Mouse (Mus musculus) liver, adult 2 months (tissue): ENCODE measurements around the gene Alkbh1. TPM values are rescaled to one million over a fixed set of nuclear protein-coding genes. Genes with fewer than 3 reads are reported as not detected.

Source experiments
- DNase-seq: peaks from one replicate; pipeline ENCODE4 v3.0.0-alpha.2; 2011; ENCODE audit warnings: low read depth, low spot score; ENCODE audit errors: extremely low read depth
- H3K27ac ChIP-seq: fragments of 200-500 bp; replicated peaks from 2 replicates; pipeline ENCODE4 v1.5.1; 2012; ENCODE audit warnings: low read depth, mild to moderate bottlenecking, control low read depth, inconsistent platforms, low read length; ENCODE audit not compliant: insufficient read depth
- H3K27me3 ChIP-seq: fragments of 200-500 bp; 2 replicates; pipeline ENCODE4 v1.6.1; 2012; ENCODE audit warnings: mild to moderate bottlenecking, moderate library complexity, low read length, inconsistent platforms; ENCODE audit not compliant: control insufficient read depth, insufficient read depth
- H3K36me3 ChIP-seq: fragments of 200-500 bp; 2 replicates; pipeline ENCODE4 v1.6.1; 2012; ENCODE audit warnings: low read length, inconsistent platforms; ENCODE audit not compliant: control insufficient read depth, insufficient read depth
- H3K4me1 ChIP-seq: fragments of 200-500 bp; 2 replicates; pipeline ENCODE4 v1.6.1; 2011; ENCODE audit warnings: low read length; ENCODE audit not compliant: control insufficient read depth, insufficient read depth
- H3K4me3 ChIP-seq: fragments of 200-500 bp; 2 replicates; pipeline ENCODE4 v1.5.1; 2011; ENCODE audit warnings: low read depth, mild to moderate bottlenecking, control low read depth, low read length, moderate library complexity; ENCODE audit not compliant: insufficient read depth
- H3K79me2 ChIP-seq: fragments of 200-500 bp; 2 replicates; pipeline ENCODE4 v1.6.1; 2012; ENCODE audit warnings: inconsistent platforms, mild to moderate bottlenecking, low read length, moderate library complexity; ENCODE audit not compliant: control insufficient read depth, insufficient read depth
- H3K9ac ChIP-seq: fragments of 200-500 bp; 2 replicates; pipeline ENCODE4 v1.6.1; 2012; ENCODE audit warnings: low read depth, mild to moderate bottlenecking, control low read depth, inconsistent platforms, low read length
- CTCF ChIP-seq: fragments of 200-500 bp; IDR thresholded peaks from 2 replicates; pipeline ENCODE4 v1.5.1; 2011; ENCODE audit warnings: low read depth, low read length, control low read depth
- POLR2A ChIP-seq: fragments of 200-500 bp; IDR thresholded peaks from 2 replicates; pipeline ENCODE4 v1.6.1; 2011; ENCODE audit warnings: low read length, control low read depth; ENCODE audit not compliant: insufficient read depth; ENCODE audit errors: extremely low read depth
- WGBS: fragments of 180-500 bp; shearing (Covaris S2); methylation state at CpG from one replicate; pipeline ENCODE4 v1.1.7; 2018; 5-methylcytosine and 5-hydroxymethylcytosine counted together
- polyA plus RNA-seq: library from polyadenylated mRNA; depleted of rRNA; stranded (reverse); fragments of >200 nt; gene quantifications from 2 replicates; pipeline ENCODE4 v1.2.3, GENCODE M21; 2012
- total RNA-seq: library from RNA; depleted of rRNA; stranded (reverse); fragments of >200 nt; gene quantifications from 2 replicates; pipeline ENCODE4 v1.2.3, GENCODE M21; 2014

Gene Alkbh1
- total and polyA plus RNA-seq, 2 experiments, result 8.4 to 11.1 TPM

DNA sequence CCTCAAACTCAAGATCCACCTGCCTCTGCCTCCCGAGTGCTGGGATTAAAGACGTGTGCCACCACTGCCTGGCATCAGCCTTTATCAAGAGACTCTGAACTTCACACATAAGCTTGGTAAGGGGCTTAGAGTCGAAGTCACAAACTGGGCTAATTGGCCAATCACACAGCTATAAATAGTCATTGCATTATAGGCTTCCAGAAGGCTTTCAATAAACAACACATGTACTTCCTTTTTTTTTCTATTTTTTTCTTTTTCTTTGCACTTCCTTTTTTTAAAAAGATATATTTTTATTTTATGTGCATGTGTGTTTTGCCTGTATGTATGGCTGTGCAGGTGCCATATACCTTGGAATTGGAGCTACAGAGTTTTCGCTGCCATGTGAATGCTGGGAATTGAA lies 28.5 kb downstream of the Alkbh1 start:
- no peaks in the 10 kb centered on the region for H3K27me3 ChIP-seq
- WGBS, result 75% methylated on average over 4 of the region's 4 CpGs
- no peak for DNase-seq

DNA sequence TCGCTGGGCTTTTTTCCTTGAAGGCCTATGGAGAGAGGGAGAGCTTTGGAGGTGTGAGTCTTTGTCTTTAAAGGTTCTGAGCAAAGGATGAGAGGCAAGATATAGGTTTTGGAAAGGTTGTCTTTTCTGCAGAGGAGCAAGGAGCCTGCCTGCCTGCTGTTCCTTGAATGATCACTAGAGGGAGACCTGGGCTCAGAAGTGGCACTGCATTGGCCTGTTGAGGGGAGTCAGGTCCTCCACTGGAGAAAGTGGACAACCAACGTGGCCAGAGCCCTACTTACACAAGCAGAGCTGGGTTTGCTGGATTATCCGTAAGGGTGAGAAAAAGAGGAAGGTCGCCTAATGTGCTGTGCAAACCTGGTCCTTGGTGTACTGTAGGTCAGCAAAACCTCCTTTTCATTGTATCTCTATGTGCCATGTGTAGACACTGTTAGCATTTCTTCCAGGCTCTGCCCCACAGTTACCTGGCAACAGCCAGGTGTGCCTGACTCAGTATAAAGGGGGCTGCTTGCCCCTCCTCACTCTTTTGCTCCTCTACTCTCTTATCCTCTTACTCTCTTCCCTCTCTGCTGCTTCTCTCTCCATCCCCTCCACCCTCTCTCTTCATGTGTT lies 30.5 kb downstream of the Alkbh1 start:
- H3K79me2 ChIP-seq, result no peaks in the 10 kb centered on the region
- H3K27ac ChIP-seq, result no peak overlapping the region
- TF ChIP-seq CTCF, result peak; percentile 92
- TF ChIP-seq POLR2A, result no peak
- H3K4me3 ChIP-seq, result no peak overlapping the region
- 0 out of 2 replicates have a peak, but pooled peaks cover 3% of the 10 kb centered on the region for H3K4me1 ChIP-seq
- H3K9ac ChIP-seq, result no peak overlapping the region
- peak; percentile 37 for DNase-seq
- no peaks in the 10 kb centered on the region for H3K36me3 ChIP-seq
- 18% methylated on average over 4 of the region's 4 CpGs for WGBS
- no peaks in the 10 kb centered on the region for H3K27me3 ChIP-seq

More for the DNA sequence above, 28.5 kb downstream of the Alkbh1 start:
- Histone ChIP-seq H3K4me1 (no peaks in the 10 kb centered on the region; the same call in 1 of the 2 replicates), H3K79me2 (no peaks in the 10 kb centered on the region), H3K36me3 (no peaks in the 10 kb centered on the region), H3K27ac (no peak overlapping the region), H3K4me3 (no peak overlapping the region), H3K9ac (no peak overlapping the region)
- TF ChIP-seq CTCF (no peak), POLR2A (no peak)

DNA sequence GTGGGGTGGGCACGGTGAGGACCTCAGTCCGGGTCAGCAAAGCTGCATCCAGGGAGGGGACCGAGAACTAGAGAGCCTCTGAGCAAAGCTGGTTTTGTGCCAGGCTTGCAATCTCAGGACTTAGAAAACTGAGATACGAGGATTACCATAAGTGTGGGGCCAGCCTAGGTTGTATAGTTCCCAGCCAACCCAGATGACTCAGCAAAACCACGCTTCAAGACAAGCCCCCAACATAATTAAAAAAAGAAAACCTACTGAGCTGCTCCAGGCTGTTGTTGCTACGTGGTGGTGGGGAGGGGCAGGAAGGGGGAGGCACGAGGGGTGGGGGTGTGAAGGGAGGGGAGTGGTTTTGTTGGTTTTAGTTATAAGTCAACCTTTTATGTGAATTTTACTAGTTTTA lies 32.8 kb downstream of the Alkbh1 start:
- Histone ChIP-seq H3K4me1 (0 out of 2 replicates have a peak, but pooled peaks cover 7% of the 10 kb centered on the region), H3K27ac (no peak overlapping the region), H3K9ac (no peak overlapping the region), H3K27me3 (no peaks in the 10 kb centered on the region), H3K4me3 (no peak overlapping the region), H3K79me2 (no peaks in the 10 kb centered on the region), H3K36me3 (no peaks in the 10 kb centered on the region)
- DNase-seq, result no peak
- TF ChIP-seq POLR2A (no peak), CTCF (no peak)
- WGBS, result 64% methylated on average over 7 of the region's 7 CpGs

DNA sequence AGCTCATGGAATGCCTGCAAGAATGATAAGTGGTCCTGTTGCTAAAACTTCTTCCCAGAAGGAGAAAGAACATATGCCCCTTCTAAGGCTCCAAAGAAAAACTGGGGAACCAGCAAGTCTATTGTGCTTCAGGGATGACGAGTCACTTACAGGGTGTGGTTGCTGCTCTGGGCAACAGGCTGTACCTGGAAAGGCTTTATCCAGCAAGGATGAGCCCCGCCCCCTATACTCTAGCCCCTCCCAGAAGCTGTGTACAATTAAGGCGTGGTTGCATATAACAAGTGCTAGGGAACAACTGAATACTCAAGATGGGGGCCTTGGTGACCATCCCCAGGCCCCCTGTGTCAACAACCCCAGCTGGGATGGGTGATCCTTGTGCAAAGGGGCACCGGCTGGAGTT lies 34.7 kb downstream of the Alkbh1 start:
- Histone ChIP-seq H3K9ac (no peak overlapping the region), H3K79me2 (no peaks in the 10 kb centered on the region), H3K27me3 (no peaks in the 10 kb centered on the region), H3K4me3 (no peak overlapping the region), H3K36me3 (no peaks in the 10 kb centered on the region), H3K4me1 (0 out of 2 replicates have a peak, but pooled peaks cover 7% of the 10 kb centered on the region), H3K27ac (0 out of 2 replicates have a peak overlapping the region, but pooled peaks have one; percentile 14)
- 89% methylated on average over 4 of the region's 4 CpGs for WGBS
- no peak for DNase-seq
- TF ChIP-seq CTCF (no peak), POLR2A (no peak)

DNA sequence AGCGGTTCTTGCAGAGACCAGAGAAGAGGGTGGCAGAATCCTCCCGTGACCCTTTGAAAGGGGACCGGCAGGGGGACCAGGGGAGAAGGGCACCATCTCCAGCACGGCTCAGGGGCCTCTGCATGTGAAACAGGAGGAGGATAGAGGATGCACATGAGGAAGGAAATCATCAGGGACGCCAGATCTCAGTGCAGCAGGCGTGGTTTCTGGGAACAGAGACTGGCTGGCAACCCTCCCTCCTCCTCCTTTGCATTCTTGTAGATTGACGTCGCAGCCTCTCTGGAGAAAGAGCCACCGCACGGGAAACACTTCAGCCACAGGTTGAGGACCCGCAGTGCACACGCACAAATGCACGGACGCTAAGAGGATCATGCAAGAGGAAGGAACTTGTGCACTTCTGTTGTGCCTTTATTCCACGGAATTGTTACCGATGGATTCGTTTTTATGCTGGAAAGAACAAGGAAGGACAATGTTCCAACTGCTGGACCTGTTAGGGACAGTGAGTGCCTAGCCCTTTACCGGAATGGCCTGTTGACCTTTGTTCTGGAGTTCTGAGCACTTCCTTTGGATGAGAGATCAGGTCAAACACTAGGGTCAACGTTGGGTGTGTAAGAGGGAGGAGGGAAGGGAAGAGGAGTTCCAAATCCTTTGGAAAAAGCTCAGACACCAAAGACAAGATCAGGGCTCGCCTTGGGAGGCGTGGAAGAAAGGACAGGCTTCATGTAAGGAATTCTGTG lies 35.8 kb downstream of the Alkbh1 start:
- H3K4me3 ChIP-seq, result no peak overlapping the region; the same call in 1 of the 2 replicates
- WGBS, result 47% methylated on average over 21 of the region's 21 CpGs
- H3K27me3 ChIP-seq, result no peaks in the 10 kb centered on the region
- no peaks in the 10 kb centered on the region for H3K36me3 ChIP-seq
- H3K9ac ChIP-seq, result no peak overlapping the region
- peak; percentile 81 for DNase-seq
- TF ChIP-seq POLR2A (no peak), CTCF (no peak)
- peak overlapping the region; percentile 39 for H3K27ac ChIP-seq
- H3K79me2 ChIP-seq, result no peaks in the 10 kb centered on the region
- H3K4me1 ChIP-seq, result 0 out of 2 replicates have a peak, but pooled peaks cover 7% of the 10 kb centered on the region

DNA sequence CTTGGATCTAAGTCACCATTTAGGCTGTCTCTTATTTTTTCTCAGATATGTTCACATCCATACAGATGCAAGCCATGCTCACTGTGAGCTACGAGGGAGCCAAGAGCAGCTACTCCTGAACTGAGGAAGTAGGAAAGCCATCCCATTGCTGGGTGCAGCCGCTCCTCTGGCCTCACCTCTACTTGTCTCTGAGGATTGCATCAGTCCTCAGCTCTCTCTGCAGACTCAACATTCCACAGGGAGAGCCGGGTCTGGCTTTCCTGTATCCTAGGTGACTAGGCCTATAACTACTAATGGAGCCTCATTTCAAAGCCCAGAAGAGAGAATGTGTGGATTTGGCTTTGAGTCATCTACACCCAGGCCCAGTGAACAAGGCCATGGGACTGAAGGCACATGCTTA lies 38.1 kb downstream of the Alkbh1 start:
- DNase-seq, result no peak
- no peaks in the 10 kb centered on the region for H3K27me3 ChIP-seq
- no peaks in the 10 kb centered on the region for H3K36me3 ChIP-seq
- TF ChIP-seq CTCF, result no peak
- no peaks in the 10 kb centered on the region for H3K79me2 ChIP-seq
- H3K4me1 ChIP-seq, result 0 out of 2 replicates have a peak, but pooled peaks cover 7% of the 10 kb centered on the region
- H3K9ac ChIP-seq, result no peak overlapping the region
- 76% methylated on average over 3 of the region's 3 CpGs for WGBS
- H3K4me3 ChIP-seq, result no peak overlapping the region
- H3K27ac ChIP-seq, result no peak overlapping the region
